Mouse (Mus musculus) telencephalon, adult 2 months (tissue): ENCODE measurements around the gene Olfr90.
"Not testable (repeated sequence)": the region's sequence is repeated elsewhere in the genome, so short reads cannot be mapped to it uniquely, and the experiment has no call there.

Source experiments
- DNase-seq: peaks from one replicate; pipeline ENCODE4 v3.0.0-alpha.2; 2011; ENCODE audit warnings: low read depth, low spot score

Gene Olfr90

GRCm38 (mm10) chr17:37088399-37088798, at the start of gene Olfr90:
TSS of gene Olfr90 (minus strand) at chr17:37088499.
- no peak for DNase-seq

- DNase-seq: not testable (repeated sequence)
These were observed 43.1 kb upstream of the Olfr90 start for GRCm38 (mm10) chr17:37131366-37131765.

- no peak for DNase-seq
These were observed 31.7 kb upstream of the Olfr90 start, which contains the start of gene Olfr92 for GRCm38 (mm10) chr17:37119988-37120387. TSS of gene Olfr92 (minus strand) at chr17:37120088.

- DNase-seq: no peak
These were observed 9.9 kb upstream of the Olfr90 start, which contains the start of gene Olfr91 for GRCm38 (mm10) chr17:37098178-37098577. TSS of gene Olfr91 (minus strand) at chr17:37098278.

- DNase-seq: no peak
These were observed 5.0 kb upstream of the Olfr90 start for GRCm38 (mm10) chr17:37093289-37093688.

GRCm38 (mm10) chr17:37092198-37092597, 3.9 kb upstream of the Olfr90 start:
- no peak for DNase-seq

GRCm38 (mm10) chr17:37085545-37085944, 2.8 kb downstream of the Olfr90 start:
- no peak for DNase-seq

- no peak for DNase-seq
These were observed 3.7 kb downstream of the Olfr90 start for GRCm38 (mm10) chr17:37084632-37085031.

GRCm38 (mm10) chr17:37083327-37083726, 5.0 kb downstream of the Olfr90 start:
- peak; percentile 75 for DNase-seq

- no peak for DNase-seq
These were observed 6.6 kb downstream of the Olfr90 start for GRCm38 (mm10) chr17:37081659-37082058.

GRCm38 (mm10) chr17:37080119-37080518, 8.2 kb downstream of the Olfr90 start:
- no peak for DNase-seq

- no peak for DNase-seq
These were observed 9.3 kb downstream of the Olfr90 start for GRCm38 (mm10) chr17:37078990-37079389.

GRCm38 (mm10) chr17:37078193-37078592, 10.1 kb downstream of the Olfr90 start:
- no peak for DNase-seq

GRCm38 (mm10) chr17:37075766-37076165, 12.5 kb downstream of the Olfr90 start:
- DNase-seq: no peak

GRCm38 (mm10) chr17:37075181-37075580, 13.1 kb downstream of the Olfr90 start:
- DNase-seq: no peak

GRCm38 (mm10) chr17:37072730-37073276, 15.5 kb downstream of the Olfr90 start:
- DNase-seq: peak; percentile 58

- no peak for DNase-seq
These were observed 16.1 kb downstream of the Olfr90 start for GRCm38 (mm10) chr17:37072080-37072729.

GRCm38 (mm10) chr17:37070121-37070520, 18.2 kb downstream of the Olfr90 start:
- DNase-seq: no peak

- DNase-seq: no peak
These were observed 20.4 kb downstream of the Olfr90 start for GRCm38 (mm10) chr17:37067861-37068260.

- DNase-seq: no peak
These were observed 22.3 kb downstream of the Olfr90 start for GRCm38 (mm10) chr17:37065993-37066392.

- DNase-seq: no peak
These were observed 24.4 kb downstream of the Olfr90 start for GRCm38 (mm10) chr17:37063686-37064495.

- DNase-seq: no peak
These were observed 25.2 kb downstream of the Olfr90 start for GRCm38 (mm10) chr17:37063063-37063462.
